Mouse (Mus musculus): ENCODE measurements around the gene Hpd. TPM values are rescaled to one million over a fixed set of nuclear protein-coding genes. Genes with fewer than 3 reads are reported as not detected.
"Not testable (repeated sequence)": the region's sequence is repeated elsewhere in the genome, so short reads cannot be mapped to it uniquely, and the experiment has no call there.

Hpd gene
- not detected in 2 replicates for polyA plus RNA-seq (2016; fragmentation: Nextera tagmentation; extraction: Ambion mirVana)

- Histone ChIP-seq H3K9ac (no peak within 1 kb of the TSS), H3K4me1 (no peaks in the 10 kb centered on the region), H3K4me2 (replicated peaks) (no peak within 1 kb of the TSS), H3K36me3 (no peaks in the 10 kb centered on the region), H3K27me3 (no peaks in the 10 kb centered on the region), H3K4me3 (no peak within 1 kb of the TSS), H3K9me3 (no peaks in the 10 kb centered on the region), H3K27ac (no peak within 1 kb of the TSS)
- WGBS = 89% methylated on average over 10 of the region's 10 CpGs
- ATAC-seq (ENCODE audit: insufficient number of reproducible peaks, insufficient read depth, low FRiP score, low TSS enrichment) = no peak
Observed at GRCm38 (mm10) chr5:123182651-123183050, at the start of gene Hpd. Gene Hpd, minus strand, starts transcription at chr5:123182727.

GRCm38 (mm10) chr5:123232180-123232579 lies 49.7 kb upstream of the Hpd start:
- H3K27ac ChIP-seq = no peak overlapping the region
- WGBS = 96% methylated on average over 2 of the region's 2 CpGs
- no peak overlapping the region for H3K4me3 ChIP-seq
- no peak for ATAC-seq (ENCODE audit: insufficient number of reproducible peaks, insufficient read depth, low FRiP score, low TSS enrichment)
- H3K9ac ChIP-seq = no peak overlapping the region
- H3K4me2 ChIP-seq (replicated peaks) = no peak overlapping the region
- H3K4me1 ChIP-seq = peaks cover 16% of the 10 kb centered on the region
- H3K27me3 ChIP-seq = no peaks in the 10 kb centered on the region
- H3K36me3 ChIP-seq = peaks cover 30% of the 10 kb centered on the region
- no peaks in the 10 kb centered on the region for H3K9me3 ChIP-seq

GRCm38 (mm10) chr5:123229296-123229695 lies 46.8 kb upstream of the Hpd start:
- 87% methylated on average over 6 of the region's 6 CpGs for WGBS
- Histone ChIP-seq H3K4me3 (0 out of 2 replicates have a peak overlapping the region, but pooled peaks have one; percentile 82), H3K27ac (no peak overlapping the region), H3K9ac (no peak overlapping the region), H3K4me1 (peaks cover 5% of the 10 kb centered on the region; the same call in 1 of the 2 replicates), H3K9me3 (no peaks in the 10 kb centered on the region), H3K27me3 (no peaks in the 10 kb centered on the region), H3K4me2 (replicated peaks) (peak overlapping the region; percentile 80), H3K36me3 (0 out of 2 replicates have a peak, but pooled peaks cover 13% of the 10 kb centered on the region)
- no peak; the same call in 1 of the 2 replicates for ATAC-seq (ENCODE audit: insufficient number of reproducible peaks, insufficient read depth, low FRiP score, low TSS enrichment)

- no peak for ATAC-seq (ENCODE audit: insufficient number of reproducible peaks, insufficient read depth, low FRiP score, low TSS enrichment)
- 6% methylated on average over 15 of the region's 15 CpGs for WGBS
- Histone ChIP-seq H3K27ac (peak overlapping the region; percentile 54; the same call in 1 of the 2 replicates), H3K4me2 (replicated peaks) (peak overlapping the region; percentile 80), H3K4me1 (peaks cover 5% of the 10 kb centered on the region; the same call in 1 of the 2 replicates), H3K9me3 (no peaks in the 10 kb centered on the region), H3K4me3 (peak overlapping the region; percentile 82), H3K9ac (peak overlapping the region; percentile 82), H3K27me3 (no peaks in the 10 kb centered on the region), H3K36me3 (0 out of 2 replicates have a peak, but pooled peaks cover 8% of the 10 kb centered on the region)
Observed at GRCm38 (mm10) chr5:123228524-123228922, 46.0 kb upstream of the Hpd start.

GRCm38 (mm10) chr5:123227762-123228523 lies 45.4 kb upstream of the Hpd start:
- peak overlapping the region; percentile 80 for H3K4me2 ChIP-seq (replicated peaks)
- no peaks in the 10 kb centered on the region for H3K27me3 ChIP-seq
- peak; percentile 37 for ATAC-seq (ENCODE audit: insufficient number of reproducible peaks, insufficient read depth, low FRiP score, low TSS enrichment)
- H3K9ac ChIP-seq = peak overlapping the region; percentile 82
- peak overlapping the region; percentile 82 for H3K4me3 ChIP-seq
- 4% methylated on average over 42 of the region's 42 CpGs for WGBS
- 0 out of 2 replicates have a peak, but pooled peaks cover 5% of the 10 kb centered on the region for H3K36me3 ChIP-seq
- no peaks in the 10 kb centered on the region for H3K9me3 ChIP-seq
- peaks cover 5% of the 10 kb centered on the region; the same call in 1 of the 2 replicates for H3K4me1 ChIP-seq
- H3K27ac ChIP-seq = peak overlapping the region; percentile 54; the same call in 1 of the 2 replicates

GRCm38 (mm10) chr5:123226851-123227250 lies 44.3 kb upstream of the Hpd start:
- H3K4me2 ChIP-seq (replicated peaks) = no peak overlapping the region
- peaks cover 5% of the 10 kb centered on the region; the same call in 1 of the 2 replicates for H3K4me1 ChIP-seq
- no peaks in the 10 kb centered on the region for H3K27me3 ChIP-seq
- no peak overlapping the region for H3K9ac ChIP-seq
- H3K4me3 ChIP-seq = no peak overlapping the region
- H3K36me3 ChIP-seq = 0 out of 2 replicates have a peak, but pooled peaks cover 5% of the 10 kb centered on the region
- no peaks in the 10 kb centered on the region for H3K9me3 ChIP-seq
- 90% methylated on average over 7 of the region's 7 CpGs for WGBS
- H3K27ac ChIP-seq = no peak overlapping the region
- ATAC-seq (ENCODE audit: insufficient number of reproducible peaks, insufficient read depth, low FRiP score, low TSS enrichment) = no peak

- H3K4me2 ChIP-seq (replicated peaks); H3K9ac ChIP-seq; H3K36me3 ChIP-seq; H3K27me3 ChIP-seq; ATAC-seq (ENCODE audit: insufficient number of reproducible peaks, insufficient read depth, low FRiP score, low TSS enrichment); H3K4me3 ChIP-seq; H3K9me3 ChIP-seq; H3K4me1 ChIP-seq; H3K27ac ChIP-seq: not testable (repeated sequence)
- WGBS = 54% methylated on average over 6 of the region's 6 CpGs
Observed at GRCm38 (mm10) chr5:123223861-123224260, 41.3 kb upstream of the Hpd start.

- no peak for ATAC-seq (ENCODE audit: insufficient number of reproducible peaks, insufficient read depth, low FRiP score, low TSS enrichment)
Observed at GRCm38 (mm10) chr5:123223051-123223410, 40.5 kb upstream of the Hpd start.

GRCm38 (mm10) chr5:123222346-123223050 lies 40.0 kb upstream of the Hpd start:
- ATAC-seq (ENCODE audit: insufficient number of reproducible peaks, insufficient read depth, low FRiP score, low TSS enrichment); H3K4me3 ChIP-seq; H3K27ac ChIP-seq; H3K4me2 ChIP-seq (replicated peaks); H3K36me3 ChIP-seq; H3K27me3 ChIP-seq; H3K9ac ChIP-seq; H3K4me1 ChIP-seq; H3K9me3 ChIP-seq: not testable (repeated sequence)
- WGBS = 67% methylated on average over 3 of the region's 5 CpGs

More at GRCm38 (mm10) chr5:123223051-123223410, 40.5 kb upstream of the Hpd start:
- 82% methylated on average over 4 of the region's 4 CpGs for WGBS
- H3K4me2 ChIP-seq (replicated peaks) = no peak overlapping the region
- H3K9me3 ChIP-seq = 0 out of 2 replicates have a peak, but pooled peaks cover 3% of the 10 kb centered on the region
- no peaks in the 10 kb centered on the region for H3K4me1 ChIP-seq
- no peaks in the 10 kb centered on the region for H3K36me3 ChIP-seq
- H3K27me3 ChIP-seq = no peaks in the 10 kb centered on the region
- no peak overlapping the region for H3K9ac ChIP-seq
- no peak overlapping the region for H3K27ac ChIP-seq
- no peak overlapping the region for H3K4me3 ChIP-seq

GRCm38 (mm10) chr5:123203591-123203990 lies 21.1 kb upstream of the Hpd start:
- H3K27ac ChIP-seq; H3K9ac ChIP-seq; H3K4me2 ChIP-seq (replicated peaks); ATAC-seq (ENCODE audit: insufficient number of reproducible peaks, insufficient read depth, low FRiP score, low TSS enrichment); H3K4me3 ChIP-seq; H3K27me3 ChIP-seq; H3K9me3 ChIP-seq; H3K36me3 ChIP-seq; H3K4me1 ChIP-seq: not testable (repeated sequence)
- WGBS = 88% methylated on average over 7 of the region's 7 CpGs

GRCm38 (mm10) chr5:123202771-123203170 lies 20.2 kb upstream of the Hpd start:
- ATAC-seq (ENCODE audit: insufficient number of reproducible peaks, insufficient read depth, low FRiP score, low TSS enrichment); H3K9me3 ChIP-seq; H3K27ac ChIP-seq; H3K4me1 ChIP-seq; H3K9ac ChIP-seq; H3K36me3 ChIP-seq; H3K4me3 ChIP-seq; H3K4me2 ChIP-seq (replicated peaks); H3K27me3 ChIP-seq: not testable (repeated sequence)
- WGBS = 35% methylated on average over 4 of the region's 4 CpGs

- no peaks in the 10 kb centered on the region for H3K4me1 ChIP-seq
- H3K4me3 ChIP-seq = no peak overlapping the region
- no peaks in the 10 kb centered on the region for H3K27me3 ChIP-seq
- no peak overlapping the region for H3K4me2 ChIP-seq (replicated peaks)
- H3K27ac ChIP-seq = no peak overlapping the region
- H3K36me3 ChIP-seq = no peaks in the 10 kb centered on the region
- ATAC-seq (ENCODE audit: insufficient number of reproducible peaks, insufficient read depth, low FRiP score, low TSS enrichment) = no peak
- no peaks in the 10 kb centered on the region for H3K9me3 ChIP-seq
- no peak overlapping the region for H3K9ac ChIP-seq
- WGBS = 84% methylated on average over 5 of the region's 5 CpGs
Observed at GRCm38 (mm10) chr5:123201987-123202386, 19.5 kb upstream of the Hpd start.

All from embryonic facial prominence, embryonic 12.5 days (tissue).